Mouse (Mus musculus) lung, postnatal 0 days (tissue): ENCODE data around the gene Actr2. TPM values are rescaled to one million over a fixed set of nuclear protein-coding genes. Genes with fewer than 3 reads are reported as not detected.
A peak's percentile ranks its signal among the peaks of the same experiment; 100 is the strongest.

ENCODE experiments used
- ATAC-seq: fragments of 200-750 bp; cut with Nextera tagmentation; 2 replicates; pipeline ENCODE4 v1.8.0; 2017; ENCODE audit warnings: moderate library complexity
- DNase-seq: peaks from one replicate; pipeline ENCODE4 v3.0.0-alpha.2; 2016; ENCODE audit warnings: low spot score
- H3K27ac ChIP-seq: fragments of 300-500 bp; sonication (generic); 2 replicates; pipeline ENCODE4 v1.5.1; 2014; ENCODE audit warnings: antibody characterized with exemption, mild to moderate bottlenecking, low read length, mixed read lengths
- H3K27me3 ChIP-seq: fragments of 300-500 bp; sonication (generic); replicated peaks from 2 replicates; pipeline ENCODE4 v1.6.1; 2014; ENCODE audit warnings: low read length, mixed read lengths; ENCODE audit not compliant: insufficient read depth
- H3K36me3 ChIP-seq: fragments of 300-500 bp; sonication (generic); 2 replicates; pipeline ENCODE4 v1.6.1; 2014; ENCODE audit warnings: low read length, mixed read lengths; ENCODE audit not compliant: insufficient read depth
- H3K4me1 ChIP-seq: fragments of 300-500 bp; sonication (generic); 2 replicates; pipeline ENCODE4 v1.6.1; 2014; ENCODE audit warnings: antibody characterized with exemption, low read depth, low read length, mixed read lengths; ENCODE audit not compliant: insufficient read depth
- H3K4me2 ChIP-seq: fragments of 300-500 bp; sonication (generic); replicated peaks from 2 replicates; pipeline ENCODE4 v1.6.1; 2014; ENCODE audit warnings: low read depth, mild to moderate bottlenecking, low read length, moderate library complexity, mixed read lengths
- H3K4me3 ChIP-seq: fragments of 300-500 bp; sonication (generic); 2 replicates; pipeline ENCODE4 v1.5.1; 2014; ENCODE audit warnings: low read depth, low read length
- H3K9ac ChIP-seq: fragments of 300-500 bp; sonication (generic); replicated peaks from 2 replicates; pipeline ENCODE4 v1.6.1; 2014; ENCODE audit warnings: low read depth, mild to moderate bottlenecking
- H3K9me3 ChIP-seq: fragments of 300-500 bp; sonication (generic); 2 replicates; pipeline ENCODE4 v1.6.1; 2016; ENCODE audit warnings: low read length, mixed read lengths
- CTCF ChIP-seq: IDR thresholded peaks from 2 replicates; pipeline ENCODE4 v1.5.1; 2016; ENCODE audit warnings: antibody characterized with exemption, mild to moderate bottlenecking
- EP300 ChIP-seq: IDR thresholded peaks from 2 replicates; pipeline ENCODE4 v1.6.1; 2016; ENCODE audit warnings: antibody characterized with exemption, mild to moderate bottlenecking, control low read depth
- WGBS: fragments of 180-500 bp; shearing (Covaris S2); extraction: QIAGEN DNeasy Blood & Tissue Kit; methylation state at CpG from one replicate; pipeline ENCODE4 v1.1.7; 2014; 5-methylcytosine and 5-hydroxymethylcytosine counted together
- polyA plus RNA-seq: library from polyadenylated mRNA; unstranded; fragments of >200 nt; fragmentation: Nextera tagmentation; extraction: Ambion mirVana; gene quantifications from 2 replicates; pipeline ENCODE4 v1.2.1, GENCODE M21; 2015

Actr2 gene
- polyA plus RNA-seq, 1 experiment from 2014 or later = 93.1 TPM

DNA sequence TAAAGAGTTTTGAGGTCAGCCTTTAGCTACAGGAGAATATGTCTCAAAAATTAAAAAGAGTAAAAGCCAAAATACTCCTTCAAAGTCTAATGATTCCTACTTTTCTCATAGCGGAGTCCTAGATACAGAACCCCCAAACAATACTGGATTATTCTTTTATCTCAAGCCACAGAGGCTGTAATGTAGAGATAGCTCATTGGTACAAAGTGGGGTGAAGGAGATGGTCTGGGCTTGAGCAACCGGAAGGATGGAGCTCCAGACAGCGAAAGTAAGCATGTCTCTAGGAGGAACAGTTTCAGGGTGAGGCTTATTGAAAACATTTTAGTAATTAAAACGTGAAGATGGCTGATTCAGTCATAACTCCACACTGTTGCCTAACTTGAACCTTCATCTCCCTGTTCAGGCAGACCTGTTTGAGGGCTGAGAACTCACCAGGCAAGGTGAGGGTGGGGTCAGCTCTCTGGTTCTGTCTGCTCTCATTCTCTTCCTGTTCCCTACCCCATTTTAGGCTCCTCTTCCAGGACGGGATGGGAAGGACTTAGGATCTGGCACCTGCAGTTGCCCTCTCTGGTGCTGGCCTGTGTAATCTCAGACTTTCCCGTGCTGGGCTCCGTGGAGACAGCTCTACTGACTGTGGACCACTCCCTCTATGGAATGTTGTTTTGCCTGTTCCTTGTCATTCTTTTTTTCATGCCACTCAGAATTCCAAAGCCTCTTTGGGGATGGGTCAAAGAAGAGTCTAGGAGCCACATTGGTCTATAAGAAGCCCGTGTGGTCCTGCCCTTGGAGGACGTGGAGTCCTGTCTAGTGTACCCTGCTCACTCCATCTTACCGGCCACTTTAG lies 14.2 kb upstream of the Actr2 start:
- H3K4me1 ChIP-seq = no peaks in the 10 kb centered on the region
- H3K4me3 ChIP-seq = no peak overlapping the region
- H3K9ac ChIP-seq = no peak overlapping the region
- DNase-seq (peak; percentile 60), ATAC-seq (peak; percentile 85)
- peak overlapping the region; percentile 26; the same call in 1 of the 2 replicates for H3K27ac ChIP-seq
- H3K36me3 ChIP-seq = no peaks in the 10 kb centered on the region
- no peak for TF ChIP-seq CTCF
- TF ChIP-seq EP300 = peak; percentile 60; the same call in 1 of the 2 replicates
- H3K27me3 ChIP-seq = no peaks in the 10 kb centered on the region
- no peaks in the 10 kb centered on the region for H3K9me3 ChIP-seq
- WGBS = 55% methylated on average over 10 of the region's 10 CpGs
- no peak overlapping the region for H3K4me2 ChIP-seq

DNA sequence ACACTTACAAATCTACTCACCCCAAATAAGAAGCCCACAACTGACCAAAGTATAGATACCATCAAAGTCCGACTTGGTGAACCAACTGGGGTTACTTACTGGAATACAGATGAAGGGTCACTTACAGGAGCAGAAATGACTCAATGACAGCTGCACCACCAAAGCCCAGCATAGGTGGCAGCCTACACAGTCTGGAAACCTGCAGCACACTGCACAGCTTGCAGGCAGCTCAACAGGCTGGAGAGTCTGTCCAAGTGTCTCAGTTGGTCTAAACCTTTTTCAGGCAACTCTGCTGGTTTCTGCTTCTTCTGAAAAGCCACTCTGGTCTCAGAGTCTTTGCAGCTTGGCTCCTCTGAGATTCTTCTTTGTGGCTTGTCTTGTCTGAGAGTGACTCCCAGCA lies 12.7 kb upstream of the Actr2 start:
- no peak overlapping the region for H3K4me3 ChIP-seq
- H3K4me1 ChIP-seq = no peaks in the 10 kb centered on the region
- H3K27me3 ChIP-seq = no peaks in the 10 kb centered on the region
- DNase-seq (no peak), ATAC-seq (no peak)
- WGBS = 71% methylated on average over 1 of the region's 1 CpGs
- H3K36me3 ChIP-seq = no peaks in the 10 kb centered on the region
- H3K9ac ChIP-seq = no peak overlapping the region
- no peak overlapping the region for H3K27ac ChIP-seq
- H3K4me2 ChIP-seq = no peak overlapping the region
- TF ChIP-seq EP300 (no peak), CTCF (no peak)
- no peaks in the 10 kb centered on the region for H3K9me3 ChIP-seq

GRCm38 (mm10) chr11:20116701-20117100 lies 4.0 kb upstream of the Actr2 start:
- peaks cover 7% of the 10 kb centered on the region; the same call in 1 of the 2 replicates for H3K4me1 ChIP-seq
- no peak overlapping the region for H3K4me2 ChIP-seq
- no peaks in the 10 kb centered on the region for H3K27me3 ChIP-seq
- no peak for TF ChIP-seq CTCF
- TF ChIP-seq EP300 = no peak
- H3K4me3 ChIP-seq = no peak overlapping the region
- no peak overlapping the region for H3K9ac ChIP-seq
- 93% methylated on average over 4 of the region's 4 CpGs for WGBS
- no peaks in the 10 kb centered on the region for H3K36me3 ChIP-seq
- no peak overlapping the region for H3K27ac ChIP-seq
- DNase-seq (no peak), ATAC-seq (no peak)
- no peaks in the 10 kb centered on the region for H3K9me3 ChIP-seq

- no peaks in the 10 kb centered on the region for H3K9me3 ChIP-seq
- ATAC-seq (no peak), DNase-seq (no peak)
- H3K4me1 ChIP-seq = peaks cover 9% of the 10 kb centered on the region; the same call in 1 of the 2 replicates
- H3K4me2 ChIP-seq = no peak overlapping the region
- WGBS = 78% methylated on average over 5 of the region's 5 CpGs
- TF ChIP-seq EP300 (no peak), CTCF (no peak)
- no peaks in the 10 kb centered on the region for H3K27me3 ChIP-seq
- no peaks in the 10 kb centered on the region for H3K36me3 ChIP-seq
- H3K4me3 ChIP-seq = no peak overlapping the region
- no peak overlapping the region for H3K9ac ChIP-seq
- no peak overlapping the region for H3K27ac ChIP-seq
Observed at GRCm38 (mm10) chr11:20116030-20116551, 3.4 kb upstream of the Actr2 start.

DNA sequence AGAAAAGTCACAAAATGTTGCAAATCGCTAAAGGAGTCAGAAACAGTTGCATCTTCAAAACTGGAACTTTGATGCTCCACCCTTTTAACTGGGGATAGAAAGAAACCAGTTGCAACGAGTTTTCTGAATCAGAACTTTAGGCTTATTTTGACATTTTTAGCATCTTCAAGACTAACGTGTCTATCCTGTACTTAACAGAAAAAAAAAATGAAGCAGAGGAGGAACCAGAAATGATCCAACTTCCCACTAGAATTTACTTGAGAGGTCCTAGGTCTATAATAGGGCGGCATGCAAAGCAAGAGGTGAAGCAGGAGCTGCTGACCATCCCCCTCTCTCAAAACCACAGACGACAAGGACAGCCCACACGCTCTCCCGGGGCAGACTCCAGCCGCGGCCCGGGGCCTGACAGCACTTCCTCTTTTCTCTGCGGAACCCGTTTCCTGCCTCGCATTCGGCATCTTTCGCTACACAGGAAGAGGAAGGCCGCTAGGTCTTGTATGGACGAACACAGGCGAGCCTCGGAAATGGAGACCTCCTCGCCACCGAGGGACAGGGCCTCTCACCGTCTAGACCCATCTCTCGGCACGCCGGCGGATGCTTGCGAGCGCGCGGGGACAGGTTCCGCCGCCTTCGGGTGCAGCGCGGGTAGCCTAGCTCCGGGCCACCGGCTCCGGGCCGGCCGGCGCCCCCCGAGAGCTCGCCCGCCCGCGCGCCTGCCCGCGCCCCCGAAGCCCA lies 540 bp downstream of the Actr2 start:
- no peaks in the 10 kb centered on the region for H3K27me3 ChIP-seq

GRCm38 (mm10) chr11:20108151-20108550 lies 4.6 kb downstream of the Actr2 start:
- no peak for DNase-seq
- Histone ChIP-seq H3K4me2 (no peak overlapping the region), H3K4me1 (peaks cover 3% of the 10 kb centered on the region; the same call in 1 of the 2 replicates), H3K9me3 (no peaks in the 10 kb centered on the region), H3K9ac (no peak overlapping the region), H3K27ac (no peak overlapping the region), H3K27me3 (no peaks in the 10 kb centered on the region), H3K36me3 (no peaks in the 10 kb centered on the region), H3K4me3 (no peak overlapping the region)
- TF ChIP-seq CTCF (no peak), EP300 (no peak)
- WGBS = 89% methylated on average over 7 of the region's 7 CpGs
- ATAC-seq = no peak

More for the DNA sequence above, 540 bp downstream of the Actr2 start:
- Histone ChIP-seq H3K4me2 (peak overlapping the region; percentile 61), H3K4me1 (peaks cover 9% of the 10 kb centered on the region; the same call in 1 of the 2 replicates), H3K9me3 (no peaks in the 10 kb centered on the region), H3K36me3 (no peaks in the 10 kb centered on the region), H3K27ac (peak overlapping the region; percentile 98), H3K9ac (peak overlapping the region; percentile 89), H3K4me3 (peak overlapping the region; percentile 92)
- TF ChIP-seq EP300 = no peak
- TF ChIP-seq CTCF = no peak
- DNase-seq = peak; percentile 92
- peak; percentile 63 for ATAC-seq
- under 1% methylated on average over 36 of the region's 50 CpGs for WGBS
